Mouse (Mus musculus) granulocyte monocyte progenitor cell, adult 5-6 weeks (primary cell): ENCODE data around the gene Gas2l1. TPM values are rescaled to one million over a fixed set of nuclear protein-coding genes. Genes with fewer than 3 reads are reported as not detected.
A peak's percentile ranks its signal among the peaks of the same experiment; 100 is the strongest.

Experiments used
- ATAC-seq: replicated peaks from 2 replicates; pipeline ENCODE4 v1.8.0; 2016; ENCODE audit warnings: mild to moderate bottlenecking, moderate TSS enrichment, inconsistent platforms; ENCODE audit not compliant: poor library complexity, severe bottlenecking
- total RNA-seq, 2 experiments: library from RNA; stranded (forward) in 1 of 2; stranded (reverse) in 1 of 2; fragments of 200-712, 200-1000 nt in 1 of 2; fragments of >200 nt in 1 of 2; fragmentation: Nextera tagmentation in 1 of 2; gene quantifications; 2 replicates each; pipeline ENCODE4 v1.2.3; 2014 to 2017

Gas2l1 gene
- total RNA-seq, 2 experiments from 2014 or later: 1.0 to 1.3 TPM

- no peak for ATAC-seq
Observed at GRCm38 (mm10) chr11:5051629-5052028, 13.5 kb downstream of the Gas2l1 start.

- ATAC-seq: no peak
Observed at GRCm38 (mm10) chr11:5046321-5046926, 18.7 kb downstream of the Gas2l1 start.

- ATAC-seq: peak; percentile 76
Observed at GRCm38 (mm10) chr11:5042645-5043381, 22.3 kb downstream of the Gas2l1 start.

DNA sequence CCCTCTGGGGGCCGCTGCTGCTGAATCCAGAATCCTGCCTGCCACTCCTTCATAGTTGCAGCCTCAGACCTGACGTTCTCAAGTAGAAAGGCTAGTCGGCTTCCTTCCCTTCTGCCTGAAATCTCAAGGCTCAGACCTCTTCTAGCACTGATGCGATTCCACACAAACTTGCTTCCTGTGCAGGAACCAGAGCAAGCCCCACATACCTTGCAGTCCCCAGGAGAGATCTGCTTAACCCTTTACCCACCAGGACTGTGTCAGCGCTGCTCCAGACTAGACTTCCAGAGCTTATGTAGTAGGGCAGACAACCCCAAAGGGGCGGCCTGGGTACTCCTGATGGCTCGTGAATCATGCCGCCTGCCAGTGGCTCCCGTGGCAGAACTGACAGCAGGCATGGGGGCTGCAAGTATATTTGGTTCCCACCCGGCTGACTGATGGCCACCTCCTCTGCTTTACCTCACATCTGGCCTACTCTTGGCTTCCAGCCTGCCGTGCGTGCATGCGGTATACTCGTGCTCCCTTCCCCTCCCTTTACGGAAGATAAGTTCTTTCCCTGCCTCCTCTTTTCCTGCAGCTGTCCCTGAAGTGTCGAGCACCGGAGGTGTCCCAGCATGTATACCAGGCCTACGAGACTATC lies 23.9 kb downstream of the Gas2l1 start:
- ATAC-seq: no peak

DNA sequence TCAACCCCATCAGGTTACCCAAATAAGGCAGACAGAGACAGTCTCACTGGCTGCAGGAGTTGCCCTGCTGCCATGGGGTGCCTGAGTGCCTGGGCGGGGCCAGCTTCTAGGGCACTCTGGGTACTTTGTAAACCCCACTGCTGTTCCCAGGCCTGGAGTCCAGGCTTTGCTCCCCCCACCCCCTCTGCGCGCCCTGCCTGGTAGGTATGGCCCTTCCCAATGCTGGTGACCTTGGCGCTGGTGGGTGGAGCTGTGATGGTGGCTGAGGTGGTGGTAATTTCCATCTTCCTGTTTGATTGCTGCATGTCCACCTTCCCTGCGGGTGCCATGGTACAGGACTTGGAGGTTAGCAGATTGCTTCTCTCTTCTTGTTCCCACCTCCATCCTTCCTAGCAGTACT lies 24.5 kb downstream of the Gas2l1 start:
- ATAC-seq: no peak

DNA sequence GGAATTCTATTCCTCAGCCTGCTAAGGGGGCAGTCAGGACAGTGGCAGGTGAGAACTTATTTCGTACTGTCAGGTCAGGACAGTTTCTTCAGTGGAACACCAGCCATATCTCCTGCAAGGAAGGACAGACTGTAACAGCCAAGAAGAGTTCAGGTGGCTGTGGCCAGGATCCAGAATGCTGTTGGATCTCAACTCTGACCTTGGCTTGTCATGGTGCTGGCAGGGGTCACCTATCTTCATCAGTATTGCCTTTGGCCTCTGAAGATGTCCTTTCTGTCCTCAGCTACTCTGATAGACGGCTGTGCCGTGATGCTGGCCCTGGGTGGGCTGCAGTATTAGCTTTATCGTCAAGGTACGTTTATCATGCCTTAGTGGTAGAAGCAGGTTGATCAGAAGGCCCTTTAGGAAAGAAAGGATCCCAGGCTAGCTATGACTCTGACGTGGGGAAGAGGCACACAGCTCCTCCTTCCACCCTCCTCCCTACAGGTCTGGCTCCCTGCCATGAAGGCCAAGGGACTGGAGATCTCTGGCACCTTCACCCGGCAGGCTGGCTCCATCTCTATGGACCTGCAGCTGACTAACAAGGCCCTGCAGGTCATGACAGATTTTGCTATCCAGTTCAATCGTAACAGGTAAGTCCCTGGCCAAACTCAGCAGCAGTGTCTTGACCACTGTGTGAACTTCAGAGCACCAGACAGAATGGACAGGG lies 27.8 kb downstream of the Gas2l1 start:
- ATAC-seq: no peak

DNA sequence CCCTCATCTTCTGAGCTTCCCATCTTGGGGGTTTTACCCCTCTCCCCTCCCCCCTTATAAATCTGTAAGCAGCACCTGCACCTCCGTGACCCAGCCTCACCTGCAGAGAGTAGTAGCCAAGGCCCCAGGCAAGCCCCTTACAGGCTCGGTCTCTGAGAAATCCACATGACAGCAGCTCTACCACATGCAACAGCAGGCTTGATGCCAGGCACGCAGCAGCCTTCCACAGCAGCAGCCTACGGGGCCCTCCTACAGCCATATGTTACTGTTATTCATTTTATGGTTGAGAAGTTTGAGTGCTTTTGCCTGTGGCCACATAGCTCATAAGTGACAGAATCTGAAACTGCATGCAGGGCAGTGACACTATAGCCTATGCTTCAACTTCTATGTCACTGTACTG lies 29.7 kb downstream of the Gas2l1 start:
- no peak for ATAC-seq

GRCm38 (mm10) chr11:5033136-5033535 lies 32.0 kb downstream of the Gas2l1 start:
- no peak for ATAC-seq

DNA sequence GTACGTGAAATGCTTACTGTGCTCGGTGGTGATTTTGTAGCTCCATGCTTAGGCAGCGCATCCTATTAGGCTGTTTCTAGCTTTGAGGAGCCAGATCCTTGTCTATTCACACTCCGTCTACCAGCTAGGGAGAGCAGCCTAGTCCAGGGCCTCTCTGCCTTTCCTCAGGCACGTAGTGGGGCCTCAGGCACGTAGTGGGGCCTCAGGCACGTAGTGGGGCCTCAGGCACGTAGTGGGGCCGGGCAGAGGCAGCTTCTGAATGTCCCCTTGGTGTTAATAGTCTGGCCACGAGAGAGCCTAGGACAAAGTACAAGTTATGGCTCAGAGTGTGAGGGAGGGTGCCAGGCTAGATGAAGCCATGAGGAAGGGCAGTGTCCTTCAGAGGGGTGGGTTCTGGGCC lies 32.4 kb downstream of the Gas2l1 start:
- ATAC-seq: no peak

GRCm38 (mm10) chr11:5028228-5028627 lies 36.9 kb downstream of the Gas2l1 start:
- no peak for ATAC-seq

DNA sequence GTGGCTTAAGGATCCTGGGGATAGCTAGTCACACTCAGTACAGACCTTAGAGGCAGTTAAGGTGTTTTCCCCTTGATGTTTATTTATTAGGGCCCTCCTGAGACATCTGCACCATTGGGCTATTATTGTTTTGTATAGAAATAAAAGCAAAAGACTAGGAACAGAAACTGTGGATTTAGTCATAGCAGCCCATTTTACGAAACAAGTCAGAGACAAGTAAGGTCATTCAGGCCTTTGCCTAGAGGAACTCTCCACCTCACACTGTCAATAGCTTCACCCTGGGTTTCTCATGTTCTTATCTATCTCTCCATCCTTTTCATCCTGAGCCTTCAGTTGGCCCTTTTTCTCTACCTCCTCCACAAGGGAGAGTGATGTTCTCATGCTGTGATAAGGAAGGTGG lies 40.0 kb downstream of the Gas2l1 start:
- ATAC-seq: no peak

- ATAC-seq: no peak
Observed at GRCm38 (mm10) chr11:5017506-5017905, 47.6 kb downstream of the Gas2l1 start.

DNA sequence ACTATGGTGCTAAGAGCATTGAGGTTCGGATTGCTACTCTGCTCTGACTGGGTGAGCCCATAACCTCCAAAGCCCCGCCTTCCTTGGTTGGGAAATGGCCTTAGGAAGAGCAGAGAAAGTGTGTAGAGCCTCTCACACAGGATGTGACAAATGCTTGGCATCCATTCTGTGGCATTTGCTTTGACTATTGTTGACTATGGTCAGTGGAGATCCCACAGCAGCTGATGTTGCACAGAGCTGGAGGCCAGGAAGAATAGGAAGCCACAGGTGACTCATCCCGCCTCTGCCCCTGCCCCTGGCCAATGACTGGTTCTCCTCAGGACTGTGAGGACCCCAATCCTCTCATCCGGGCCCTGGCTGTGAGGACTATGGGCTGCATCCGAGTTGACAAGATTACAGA lies 48.8 kb downstream of the Gas2l1 start:
- no peak for ATAC-seq

DNA sequence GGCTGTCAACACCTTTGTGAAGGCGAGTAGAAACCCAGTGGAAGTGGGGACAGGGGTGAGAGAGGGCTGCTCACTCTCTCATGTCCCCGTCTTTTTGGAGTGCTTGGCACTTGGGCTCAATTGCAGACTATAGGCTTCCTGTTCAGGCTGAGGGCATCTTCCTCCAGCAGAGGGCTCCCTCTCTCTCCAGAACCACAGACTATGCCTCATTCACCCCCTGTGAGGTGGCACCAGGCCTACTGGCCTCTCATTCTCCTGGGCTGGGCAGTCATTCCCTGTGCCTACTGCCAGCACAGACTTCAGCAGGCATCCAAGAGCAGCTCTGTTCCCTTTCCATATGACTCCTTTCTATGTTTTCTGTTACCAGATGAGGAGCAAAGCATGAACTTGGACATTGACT lies 49.4 kb downstream of the Gas2l1 start:
- no peak for ATAC-seq

DNA sequence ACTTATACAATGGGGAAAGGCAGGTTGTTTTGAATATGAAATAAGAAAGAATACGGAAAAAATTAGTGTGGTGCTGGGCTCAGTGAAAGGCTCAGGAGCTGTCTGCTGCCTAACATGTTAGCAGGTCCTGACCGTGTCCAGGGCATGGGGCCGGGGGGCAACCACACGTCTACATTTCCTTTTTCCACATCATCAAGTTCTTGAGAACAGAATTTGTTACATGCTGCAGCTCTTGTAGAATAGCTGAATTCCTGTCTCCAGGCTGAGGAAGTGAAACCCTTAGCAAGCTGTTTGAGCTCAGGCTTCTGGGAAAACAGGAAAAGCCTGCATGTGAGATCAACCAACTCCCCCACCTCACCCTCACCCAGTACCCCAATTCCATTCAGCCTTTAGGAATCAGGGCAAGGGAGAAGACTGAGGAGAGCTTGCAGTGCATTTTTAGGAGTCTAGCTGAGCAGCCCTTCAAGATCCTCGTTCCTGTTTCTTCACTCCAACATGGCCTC lies 52.9 kb downstream of the Gas2l1 start:
- peak; percentile 66 for ATAC-seq

GRCm38 (mm10) chr11:5011480-5011879 lies 53.6 kb downstream of the Gas2l1 start:
- ATAC-seq: peak; percentile 64

DNA sequence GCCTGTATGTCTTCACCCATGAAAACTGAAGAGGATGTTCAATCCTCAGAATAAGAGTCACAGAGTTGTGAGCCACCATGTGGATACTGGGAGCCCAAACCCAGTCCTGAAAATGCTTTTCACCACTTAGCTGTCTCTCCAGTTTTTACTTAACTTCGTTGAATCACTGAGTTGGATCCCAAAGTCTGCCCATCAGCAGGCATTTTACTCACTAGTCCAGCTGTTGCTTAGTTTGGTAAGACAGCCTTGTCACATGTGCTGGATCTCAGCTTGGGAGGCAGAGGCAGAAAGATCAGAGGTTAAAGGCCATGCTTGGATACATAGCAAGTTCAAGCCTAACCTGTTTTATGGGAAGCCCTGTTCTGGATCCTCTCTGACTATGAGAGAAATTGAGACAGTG lies 54.9 kb downstream of the Gas2l1 start:
- ATAC-seq: no peak

DNA sequence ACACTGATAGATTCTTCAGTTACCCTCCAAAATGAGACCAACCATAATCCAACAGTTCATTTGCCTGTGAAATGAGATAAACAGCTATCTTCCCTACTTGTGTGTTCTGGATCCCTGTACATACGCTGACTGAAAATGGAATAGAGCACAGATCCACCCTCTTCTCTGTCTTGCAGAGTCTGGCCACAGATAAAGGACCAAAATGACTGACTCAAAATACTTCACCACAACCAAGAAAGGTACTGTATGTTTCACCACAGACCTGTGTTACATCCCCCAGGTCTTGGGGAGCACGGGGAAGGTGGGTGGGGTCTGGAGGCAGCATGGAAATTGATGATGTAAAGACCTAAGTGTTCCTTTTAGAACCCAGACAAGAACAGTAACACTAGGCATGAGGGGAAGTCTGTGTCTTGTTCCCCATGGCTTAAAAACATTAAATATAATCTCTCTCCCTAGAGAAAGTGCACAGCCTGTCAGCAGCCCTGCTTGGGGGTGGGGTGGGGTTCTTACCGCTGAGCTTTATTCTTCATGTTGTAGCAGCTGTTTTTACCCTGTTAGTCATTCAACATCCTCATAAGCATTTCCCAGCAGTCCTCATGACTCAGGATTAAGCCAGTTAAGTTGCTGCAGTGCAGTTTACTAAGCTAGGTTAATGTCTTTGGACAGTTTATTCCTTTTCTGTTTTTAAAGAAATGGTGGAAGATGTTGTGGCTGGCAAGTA lies 55.6 kb downstream of the Gas2l1 start:
- no peak for ATAC-seq

- ATAC-seq: no peak
Observed at GRCm38 (mm10) chr11:5008867-5009266, 56.3 kb downstream of the Gas2l1 start.

DNA sequence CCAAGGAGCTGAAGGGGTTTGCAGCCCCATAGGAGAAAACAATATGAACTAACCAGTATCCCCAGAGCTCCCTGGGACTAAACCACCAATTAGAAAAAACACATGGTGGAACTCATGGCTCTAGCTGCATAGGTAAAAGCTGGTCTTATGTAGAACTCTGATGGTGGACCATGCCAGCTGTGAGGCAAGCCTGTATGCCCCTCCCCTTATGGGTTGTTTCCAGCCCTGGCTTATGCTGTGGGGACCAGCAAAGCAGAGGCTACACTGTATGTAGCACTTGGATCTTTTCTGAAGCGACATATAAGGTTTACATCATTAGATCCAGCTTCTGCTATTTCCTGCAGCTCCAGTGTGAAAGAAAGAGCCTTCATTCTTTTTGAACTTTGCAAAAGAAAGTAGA lies 57.9 kb downstream of the Gas2l1 start:
- no peak for ATAC-seq
